Mouse (Mus musculus) intestine, embryonic 15.5 days (tissue): Measurements from ENCODE around the gene Mllt3. TPM values are rescaled to one million over a fixed set of nuclear protein-coding genes. Genes with fewer than 3 reads are reported as not detected.

Experiments used
- ATAC-seq: fragments of 200-750 bp; cut with Nextera tagmentation; 2 replicates; pipeline ENCODE4 v1.8.0; 2017; ENCODE audit warnings: moderate TSS enrichment, moderate library complexity
- H3K27ac ChIP-seq: fragments of 300-500 bp; sonication (generic); 2 replicates; pipeline ENCODE4 v1.5.1; 2015; ENCODE audit warnings: mild to moderate bottlenecking, inconsistent platforms
- H3K27me3 ChIP-seq: fragments of 300-500 bp; sonication (generic); replicated peaks from 2 replicates; pipeline ENCODE4 v1.6.1; 2015; ENCODE audit warnings: inconsistent platforms
- H3K36me3 ChIP-seq: fragments of 300-500 bp; sonication (generic); 2 replicates; pipeline ENCODE4 v1.6.1; 2015; ENCODE audit warnings: inconsistent platforms
- H3K4me1 ChIP-seq: fragments of 300-500 bp; sonication (generic); replicated peaks from 2 replicates; pipeline ENCODE4 v1.6.1; 2015; ENCODE audit warnings: inconsistent platforms
- H3K4me2 ChIP-seq: fragments of 300-500 bp; sonication (generic); replicated peaks from 2 replicates; pipeline ENCODE4 v1.6.1; 2015; ENCODE audit warnings: mild to moderate bottlenecking, inconsistent platforms
- H3K4me3 ChIP-seq: fragments of 300-500 bp; sonication (generic); replicated peaks from 2 replicates; pipeline ENCODE4 v1.5.1; 2015; ENCODE audit warnings: inconsistent platforms
- H3K9ac ChIP-seq: fragments of 300-500 bp; sonication (generic); 2 replicates; pipeline ENCODE4 v1.6.1; 2015; ENCODE audit warnings: inconsistent platforms
- H3K9me3 ChIP-seq: fragments of 300-500 bp; sonication (generic); 2 replicates; pipeline ENCODE4 v1.6.1; 2016; ENCODE audit warnings: inconsistent platforms
- WGBS: fragments of 180-500 bp; shearing (Covaris S2); methylation state at CpG from one replicate; pipeline ENCODE4 v1.1.7; 2015; 5-methylcytosine and 5-hydroxymethylcytosine counted together
- polyA plus RNA-seq: library from polyadenylated mRNA; unstranded; fragments of >200 nt; fragmentation: Nextera tagmentation; extraction: Ambion mirVana; gene quantifications from 2 replicates; pipeline ENCODE4 v1.2.1, GENCODE M21; 2015

Mllt3 gene
- polyA plus RNA-seq, 1 experiment from 2014 or later = 38.4 TPM

- Histone ChIP-seq H3K27me3 (no peaks in the 10 kb centered on the region), H3K4me3 (no peak overlapping the region), H3K9me3 (no peaks in the 10 kb centered on the region), H3K4me1 (no peaks in the 10 kb centered on the region), H3K9ac (no peak overlapping the region), H3K36me3 (no peaks in the 10 kb centered on the region), H3K27ac (no peak overlapping the region), H3K4me2 (no peak overlapping the region)
- ATAC-seq = no peak
- 68% methylated on average over 3 of the region's 3 CpGs for WGBS
Measured at GRCm38 (mm10) chr4:87745016-87745645, 288.0 kb downstream of the Mllt3 start.

GRCm38 (mm10) chr4:87739524-87740128 lies 293.5 kb downstream of the Mllt3 start:
- no peak overlapping the region for H3K27ac ChIP-seq
- no peaks in the 10 kb centered on the region; the same call in 1 of the 2 replicates for H3K4me1 ChIP-seq
- 46% methylated on average over 7 of the region's 7 CpGs for WGBS
- H3K9ac ChIP-seq = no peak overlapping the region
- no peaks in the 10 kb centered on the region for H3K9me3 ChIP-seq
- 0 out of 2 replicates have a peak, but pooled peaks have one; percentile 41 for ATAC-seq
- H3K4me3 ChIP-seq = no peak overlapping the region
- no peak overlapping the region for H3K4me2 ChIP-seq
- H3K36me3 ChIP-seq = no peaks in the 10 kb centered on the region
- H3K27me3 ChIP-seq = no peaks in the 10 kb centered on the region

- 64% methylated on average over 2 of the region's 2 CpGs for WGBS
Measured at GRCm38 (mm10) chr4:87739104-87739503, 294.1 kb downstream of the Mllt3 start.

GRCm38 (mm10) chr4:87737201-87737806 lies 295.9 kb downstream of the Mllt3 start:
- H3K4me1 ChIP-seq = no peaks in the 10 kb centered on the region; the same call in 1 of the 2 replicates
- H3K27ac ChIP-seq = no peak overlapping the region
- no peak overlapping the region for H3K4me2 ChIP-seq
- no peak overlapping the region for H3K9ac ChIP-seq
- H3K9me3 ChIP-seq = no peaks in the 10 kb centered on the region
- no peak for ATAC-seq
- H3K4me3 ChIP-seq = no peak overlapping the region
- no peaks in the 10 kb centered on the region for H3K36me3 ChIP-seq
- no peaks in the 10 kb centered on the region for H3K27me3 ChIP-seq
- WGBS = 86% methylated on average over 6 of the region's 6 CpGs

More at GRCm38 (mm10) chr4:87739104-87739503, 294.1 kb downstream of the Mllt3 start:
- H3K36me3 ChIP-seq = no peaks in the 10 kb centered on the region
- no peak overlapping the region for H3K9ac ChIP-seq
- H3K4me2 ChIP-seq = no peak overlapping the region
- H3K4me3 ChIP-seq = no peak overlapping the region
- no peak overlapping the region for H3K27ac ChIP-seq
- H3K27me3 ChIP-seq = no peaks in the 10 kb centered on the region
- H3K4me1 ChIP-seq = no peaks in the 10 kb centered on the region; the same call in 1 of the 2 replicates
- H3K9me3 ChIP-seq = no peaks in the 10 kb centered on the region
- no peak for ATAC-seq

GRCm38 (mm10) chr4:87736779-87737178 lies 296.4 kb downstream of the Mllt3 start:
- Histone ChIP-seq H3K4me3 (no peak overlapping the region), H3K36me3 (no peaks in the 10 kb centered on the region), H3K4me2 (no peak overlapping the region), H3K27ac (no peak overlapping the region), H3K4me1 (no peaks in the 10 kb centered on the region; the same call in 1 of the 2 replicates), H3K9ac (no peak overlapping the region), H3K9me3 (no peaks in the 10 kb centered on the region), H3K27me3 (no peaks in the 10 kb centered on the region)
- ATAC-seq = no peak
- 57% methylated on average over 3 of the region's 3 CpGs for WGBS

- no peak overlapping the region for H3K9ac ChIP-seq
- no peak overlapping the region for H3K4me2 ChIP-seq
- WGBS = 75% methylated on average over 5 of the region's 5 CpGs
- no peaks in the 10 kb centered on the region for H3K9me3 ChIP-seq
- no peak overlapping the region for H3K27ac ChIP-seq
- no peaks in the 10 kb centered on the region for H3K36me3 ChIP-seq
- no peaks in the 10 kb centered on the region for H3K4me1 ChIP-seq
- no peaks in the 10 kb centered on the region for H3K27me3 ChIP-seq
- ATAC-seq = no peak
- H3K4me3 ChIP-seq = no peak overlapping the region
Measured at GRCm38 (mm10) chr4:87731118-87731672, 302.0 kb downstream of the Mllt3 start.

GRCm38 (mm10) chr4:87728581-87728980 lies 304.6 kb downstream of the Mllt3 start:
- no peaks in the 10 kb centered on the region for H3K27me3 ChIP-seq
- H3K9ac ChIP-seq = no peak overlapping the region
- no peak for ATAC-seq
- H3K4me3 ChIP-seq = no peak overlapping the region
- no peak overlapping the region for H3K4me2 ChIP-seq
- H3K4me1 ChIP-seq = no peaks in the 10 kb centered on the region
- 64% methylated on average over 1 of the region's 1 CpGs for WGBS
- no peak overlapping the region for H3K27ac ChIP-seq
- H3K36me3 ChIP-seq = no peaks in the 10 kb centered on the region
- H3K9me3 ChIP-seq = no peaks in the 10 kb centered on the region

- Histone ChIP-seq H3K4me3 (no peak overlapping the region), H3K9ac (no peak overlapping the region), H3K27me3 (no peaks in the 10 kb centered on the region), H3K36me3 (no peaks in the 10 kb centered on the region), H3K9me3 (no peaks in the 10 kb centered on the region), H3K4me2 (no peak overlapping the region), H3K27ac (no peak overlapping the region), H3K4me1 (no peaks in the 10 kb centered on the region)
- 89% methylated on average over 6 of the region's 6 CpGs for WGBS
- ATAC-seq = no peak
Measured at GRCm38 (mm10) chr4:87723448-87723847, 309.7 kb downstream of the Mllt3 start.

Other genes with a start within 250 kb of the Mllt3 start
- 11.4 and 13.3 TPM in 2 replicates for gene Focad, start 61.3 kb upstream of the Mllt3 start, polyA plus RNA-seq